Comparison of ENCODE assay signal across 8 mouse cellular contexts in genomic region chr5:108448785-108449668, GRCm38 (mm10). TPM values are rescaled to one million over a fixed set of nuclear protein-coding genes. Genes with fewer than 3 reads are reported as not detected.
DNase-seq lines count a peak whose midpoint lies in the region; ATAC-seq and TF ChIP-seq lines count a peak whose summit lies in the region.

Mfsd7a (minus strand) TSS chr5:108448891.

- WGBS in forebrain, postnatal 0 days, result 16% methylated on average over 24 of the region's 24 CpGs
- 15% methylated on average over 24 of the region's 24 CpGs for WGBS in hindbrain, embryonic 10.5 days
- WGBS in limb, embryonic 14.5 days, result 16% methylated on average over 24 of the region's 24 CpGs
- WGBS in midbrain, embryonic 13.5 days, result 17% methylated on average over 24 of the region's 24 CpGs

- H3K4me3 ChIP-seq in ES-E14 (ENCODE audit: insufficient read depth in 1 of 2, low read depth in 1 of 2, low read length in 2 of 2, poor library complexity in 1 of 2, severe bottlenecking in 1 of 2), result peak within 1 kb of the TSS; percentile 60 to 82
- H3K4me3 ChIP-seq in forebrain, postnatal 0 days (ENCODE audit: low read depth, low read length), result peak within 1 kb of the TSS; percentile 16
- peak within 1 kb of the TSS; percentile 48 for H3K4me3 ChIP-seq in hindbrain, embryonic 10.5 days
- peak within 1 kb of the TSS; percentile 38 for H3K4me3 ChIP-seq in limb, embryonic 14.5 days (replicated peaks; ENCODE audit: low read length)
- H3K4me3 ChIP-seq in midbrain, embryonic 13.5 days (replicated peaks), result peak within 1 kb of the TSS; percentile 24

- peaks cover 2 to 6% of the 10 kb centered on the region in 2 experiments; a peak in 1 of 4 replicates for H3K4me1 ChIP-seq in ES-E14 (ENCODE audit: control insufficient read depth in 2 of 2, insufficient read depth in 2 of 2, low read length in 2 of 2, poor library complexity in 1 of 2)
- H3K4me1 ChIP-seq in forebrain, postnatal 0 days (ENCODE audit: insufficient read depth), result no peaks in the 10 kb centered on the region
- peaks cover 20% of the 10 kb centered on the region for H3K4me1 ChIP-seq in hindbrain, embryonic 10.5 days (replicated peaks)
- peaks cover 4% of the 10 kb centered on the region; the same call in 1 of the 2 replicates for H3K4me1 ChIP-seq in limb, embryonic 14.5 days (ENCODE audit: control insufficient read depth, insufficient read depth, low read length)
- peaks cover 7% of the 10 kb centered on the region for H3K4me1 ChIP-seq in midbrain, embryonic 13.5 days (replicated peaks)

- peak within 1 kb of the TSS; percentile 43 for H3K4me2 ChIP-seq in forebrain, postnatal 0 days (ENCODE audit: low read depth)
- peak within 1 kb of the TSS; percentile 68 for H3K4me2 ChIP-seq in limb, embryonic 14.5 days (replicated peaks; ENCODE audit: low read depth, low read length, severe bottlenecking)
- H3K4me2 ChIP-seq in midbrain, embryonic 13.5 days (replicated peaks), result peak within 1 kb of the TSS; percentile 51

- H3K9me3 ChIP-seq in ES-E14 (ENCODE audit: control insufficient read depth, insufficient read depth, low read depth, low read length), result no peaks in the 10 kb centered on the region
- H3K9me3 ChIP-seq in forebrain, postnatal 0 days (ENCODE audit: low read length), result no peaks in the 10 kb centered on the region
- H3K9me3 ChIP-seq in hindbrain, embryonic 10.5 days, result no peaks in the 10 kb centered on the region
- H3K9me3 ChIP-seq in limb, embryonic 14.5 days (ENCODE audit: control insufficient read depth, low read length), result no peaks in the 10 kb centered on the region
- no peaks in the 10 kb centered on the region for H3K9me3 ChIP-seq in midbrain, embryonic 13.5 days

- no peak for TF ChIP-seq CTCF in forebrain, postnatal 0 days (IDR thresholded peaks at IDR 0.05; ENCODE audit: low read depth)

- TF ChIP-seq POLR2A in limb, embryonic 14.5 days (IDR thresholded peaks at IDR 0.05; ENCODE audit: borderline replicate concordance, extremely low read depth, insufficient read depth, insufficient read length), result no peak

- DNase-seq in ES-E14 (ENCODE audit: low read depth, low spot score), result peak; percentile 47
- DNase-seq in brain, adult 2 months (ENCODE audit: low read depth, low spot score), result peak; percentile 27
- DNase-seq in forebrain, postnatal 0 days, result no peak
- peak; percentile 63 for DNase-seq in hindbrain, embryonic 10.5 days (ENCODE audit: low spot score)
- DNase-seq in limb, embryonic 14.5 days (ENCODE audit: low spot score), result peak; percentile 64
- DNase-seq in testis, postnatal 14 days (ENCODE audit: low spot score), result peak; percentile 52
- DNase-seq in thymus, postnatal 10 days (ENCODE audit: low spot score in 2 of 2), result no peak

- H3K9ac ChIP-seq in ES-E14 (ENCODE audit: insufficient read depth, low read depth, low read length, poor library complexity, severe bottlenecking), result peak within 1 kb of the TSS; percentile 53
- H3K9ac ChIP-seq in forebrain, postnatal 0 days, result peak within 1 kb of the TSS; percentile 14; the same call in 1 of the 2 replicates
- H3K9ac ChIP-seq in limb, embryonic 14.5 days (ENCODE audit: low read depth, low read length, severe bottlenecking), result peak within 1 kb of the TSS; percentile 46
- H3K9ac ChIP-seq in midbrain, embryonic 13.5 days (replicated peaks), result peak within 1 kb of the TSS; percentile 39; the same call in 1 of the 2 replicates

- 0 out of 2 replicates have a peak, but pooled peaks have one; percentile 40 for ATAC-seq in forebrain, postnatal 0 days
- ATAC-seq in limb, embryonic 14.5 days (ENCODE audit: low FRiP score, low read depth), result peak; percentile 87
- ATAC-seq in midbrain, embryonic 13.5 days, result peak; percentile 63; the same call in 1 of the 2 replicates

- no peak within 1 kb of the TSS for H3K27ac ChIP-seq in ES-E14 (ENCODE audit: insufficient read depth, low read depth, low read length, poor library complexity, severe bottlenecking)
- H3K27ac ChIP-seq in forebrain, postnatal 0 days (ENCODE audit: low read depth, low read length), result no peak within 1 kb of the TSS
- peak within 1 kb of the TSS; percentile 17; the same call in 1 of the 2 replicates for H3K27ac ChIP-seq in hindbrain, embryonic 10.5 days
- H3K27ac ChIP-seq in limb, embryonic 14.5 days (replicated peaks; ENCODE audit: low read depth, low read length), result no peak within 1 kb of the TSS
- H3K27ac ChIP-seq in midbrain, embryonic 13.5 days, result no peak within 1 kb of the TSS

- peaks cover 5% of the 10 kb centered on the region for H3K27me3 ChIP-seq in forebrain, postnatal 0 days (ENCODE audit: insufficient read depth, low read length)
- peaks cover 26% of the 10 kb centered on the region for H3K27me3 ChIP-seq in hindbrain, embryonic 10.5 days (ENCODE audit: insufficient read depth, poor library complexity, severe bottlenecking)
- H3K27me3 ChIP-seq in limb, embryonic 14.5 days (ENCODE audit: control insufficient read depth, insufficient read depth, low read length), result no peaks in the 10 kb centered on the region
- peaks cover 33% of the 10 kb centered on the region for H3K27me3 ChIP-seq in midbrain, embryonic 13.5 days

- in situ Hi-C loops in ES-E14 (cut with MboI; ENCODE audit: low sequenced_read_pairs in 2 of 2, unreplicated experiment in 2 of 2), result no loop called here

- H3K36me3 ChIP-seq in ES-E14 (ENCODE audit: control insufficient read depth, insufficient read depth, low read length, poor library complexity, severe bottlenecking), result no peaks in the 10 kb centered on the region
- H3K36me3 ChIP-seq in forebrain, postnatal 0 days (ENCODE audit: insufficient read depth), result no peaks in the 10 kb centered on the region
- H3K36me3 ChIP-seq in hindbrain, embryonic 10.5 days, result no peaks in the 10 kb centered on the region
- H3K36me3 ChIP-seq in limb, embryonic 14.5 days (ENCODE audit: control insufficient read depth, insufficient read depth, low read length), result no peaks in the 10 kb centered on the region
- H3K36me3 ChIP-seq in midbrain, embryonic 13.5 days, result no peaks in the 10 kb centered on the region

TF ChIP-seq in ES-E14, 5 proteins besides CTCF, POLR2A, EP300 and RAD21:
- TF ChIP-seq MAFK (IDR thresholded peaks at IDR 0.05; ENCODE audit: insufficient read depth, low read depth, low read length) (no peak), CHD2 (IDR thresholded peaks at IDR 0.05; ENCODE audit: low read depth, low read length) (no peak), ZC3H11A (IDR thresholded peaks at IDR 0.05; ENCODE audit: borderline replicate concordance, low read depth, low read length) (no peak), ZNF384 (IDR thresholded peaks at IDR 0.05; ENCODE audit: low read depth, low read length) (no peak), HCFC1 (IDR thresholded peaks at IDR 0.05; ENCODE audit: borderline replicate concordance, insufficient read depth, low read length) (no peak)

RNA-seq across cellular contexts. Expression of gene Mfsd7a, which starts in this region (rescaled TPM):
- 0.36 and 0.79 TPM in 2 replicates for total RNA-seq in ES-E14 (2012; rRNA removed)
- 0.05 and 0.38 TPM in 2 replicates for total RNA-seq in forebrain, postnatal 0 days (2014; rRNA removed)
- polyA plus RNA-seq in forebrain, postnatal 0 days (2015; fragmentation: Nextera tagmentation; extraction: Ambion mirVana), result 0.12 and 0.13 TPM in 2 replicates
- polyA plus RNA-seq in hindbrain, embryonic 10.5 days (2016; fragmentation: Nextera tagmentation; extraction: Ambion mirVana), result 0.10 and 0.13 TPM in 2 replicates
- polyA plus RNA-seq in limb, embryonic 14.5 days (2012; rRNA removed), result 2.5 and 2.7 TPM in 2 replicates
- 0.14 TPM in 1 of 2 replicates, not detected in the other for polyA plus RNA-seq in limb, embryonic 14.5 days (2014; fragmentation: Nextera tagmentation; extraction: Ambion mirVana)
- polyA plus RNA-seq in midbrain, embryonic 13.5 days (2015; fragmentation: Nextera tagmentation; extraction: Ambion mirVana), result 0.10 TPM in 1 of 2 replicates, not detected in the other

Comparison
In these comparisons a context has a peak if more than half of its experiments do, and no peak if none do; other contexts are left out.
1. Peak in DNase-seq, H3K4me3 ChIP-seq and H3K9ac ChIP-seq in ES-E14; RNA of the gene not detected or under 1 TPM.
2. Peak in ATAC-seq, H3K4me3 ChIP-seq, H3K9ac ChIP-seq and H3K4me2 ChIP-seq in forebrain, postnatal 0 days; RNA of the gene not detected or under 1 TPM.
3. Peak in DNase-seq, H3K4me3 ChIP-seq and H3K27ac ChIP-seq in hindbrain, embryonic 10.5 days; RNA of the gene not detected or under 1 TPM.
4. Peak in ATAC-seq, H3K4me3 ChIP-seq, H3K9ac ChIP-seq and H3K4me2 ChIP-seq in midbrain, embryonic 13.5 days; RNA of the gene not detected or under 1 TPM.
5. DNase-seq: peak in brain, adult 2 months (single experiment), limb, embryonic 14.5 days (single experiment) and testis, postnatal 14 days (single experiment); none in forebrain, postnatal 0 days (single experiment) and thymus, postnatal 10 days (0 of 2).
6. H3K4me3 ChIP-seq: peak in every context shown above with its lines; median percentile 71 in ES-E14; 48 in hindbrain, embryonic 10.5 days; 38 in limb, embryonic 14.5 days; 24 in midbrain, embryonic 13.5 days; 16 in forebrain, postnatal 0 days.
7. Peak in every context shown above with its lines, with median percentiles within 50 percentile points of each other: H3K9ac ChIP-seq, ATAC-seq and H3K4me2 ChIP-seq.